Mouse (Mus musculus) intestine, embryonic 16.5 days (tissue): Measurements from ENCODE around the gene Yme1l1. TPM values are rescaled to one million over a fixed set of nuclear protein-coding genes. Genes with fewer than 3 reads are reported as not detected.

ENCODE experiments used
- ATAC-seq: fragments of 200-750 bp; cut with Nextera tagmentation; 2 replicates; pipeline ENCODE4 v1.8.0; 2017; ENCODE audit warnings: moderate TSS enrichment, moderate library complexity
- H3K27ac ChIP-seq: fragments of 300-500 bp; sonication (generic); 2 replicates; pipeline ENCODE4 v1.5.1; 2014; ENCODE audit warnings: mild to moderate bottlenecking, low read length
- H3K27me3 ChIP-seq: fragments of 300-500 bp; sonication (generic); replicated peaks from 2 replicates; pipeline ENCODE4 v1.6.1; 2014; ENCODE audit warnings: low read length, control low read depth, mixed read lengths; ENCODE audit not compliant: control insufficient read depth, insufficient read depth
- H3K36me3 ChIP-seq: fragments of 300-500 bp; sonication (generic); 2 replicates; pipeline ENCODE4 v1.6.1; 2014; ENCODE audit warnings: low read length, control low read depth; ENCODE audit not compliant: control insufficient read depth, insufficient read depth
- H3K4me1 ChIP-seq: fragments of 300-500 bp; sonication (generic); 2 replicates; pipeline ENCODE4 v1.6.1; 2014; ENCODE audit warnings: low read length, control low read depth, mixed read lengths; ENCODE audit not compliant: control insufficient read depth, insufficient read depth
- H3K4me2 ChIP-seq: fragments of 300-500 bp; sonication (generic); 2 replicates; pipeline ENCODE4 v1.6.1; 2014; ENCODE audit warnings: low read depth, low read length, control low read depth
- H3K4me3 ChIP-seq: fragments of 300-500 bp; sonication (generic); 2 replicates; pipeline ENCODE4 v1.5.1; 2014; ENCODE audit warnings: mild to moderate bottlenecking, low read length
- H3K9ac ChIP-seq: fragments of 300-500 bp; sonication (generic); 2 replicates; pipeline ENCODE4 v1.6.1; 2014; ENCODE audit warnings: low read depth, low read length
- H3K9me3 ChIP-seq: fragments of 300-500 bp; sonication (generic); 2 replicates; pipeline ENCODE4 v1.6.1; 2016; ENCODE audit warnings: low read length, control low read depth; ENCODE audit not compliant: control insufficient read depth
- WGBS: fragments of 180-500 bp; shearing (Covaris S2); extraction: QIAGEN DNeasy Blood & Tissue Kit; methylation state at CpG from one replicate; pipeline ENCODE4 v1.1.7; 2014; 5-methylcytosine and 5-hydroxymethylcytosine counted together
- polyA plus RNA-seq: library from polyadenylated mRNA; unstranded; fragments of >200 nt; fragmentation: Nextera tagmentation; extraction: Ambion mirVana; gene quantifications from 2 replicates; pipeline ENCODE4 v1.2.1, GENCODE M21; 2015

The Yme1l1 gene
- polyA plus RNA-seq, 1 experiment from 2014 or later, result 59.2 TPM

- no peak overlapping the region for H3K4me3 ChIP-seq
- no peak for ATAC-seq
- H3K9me3 ChIP-seq, result no peaks in the 10 kb centered on the region
- WGBS, result 83% methylated on average over 5 of the region's 5 CpGs
- H3K9ac ChIP-seq, result no peak overlapping the region
- H3K27ac ChIP-seq, result no peak overlapping the region
- no peaks in the 10 kb centered on the region for H3K27me3 ChIP-seq
- no peaks in the 10 kb centered on the region for H3K36me3 ChIP-seq
- no peaks in the 10 kb centered on the region for H3K4me1 ChIP-seq
- no peak overlapping the region for H3K4me2 ChIP-seq
Observed at GRCm38 (mm10) chr2:23213661-23214060, 57.5 kb downstream of the Yme1l1 start.

- Histone ChIP-seq H3K27ac (no peak overlapping the region), H3K27me3 (no peaks in the 10 kb centered on the region), H3K36me3 (no peaks in the 10 kb centered on the region), H3K9ac (no peak overlapping the region), H3K4me1 (no peaks in the 10 kb centered on the region), H3K9me3 (no peaks in the 10 kb centered on the region), H3K4me3 (no peak overlapping the region), H3K4me2 (no peak overlapping the region)
- ATAC-seq, result no peak
- 62% methylated on average over 7 of the region's 7 CpGs for WGBS
Observed at GRCm38 (mm10) chr2:23225199-23225598, 69.0 kb downstream of the Yme1l1 start.

GRCm38 (mm10) chr2:23228463-23228862 lies 72.3 kb downstream of the Yme1l1 start:
- no peaks in the 10 kb centered on the region for H3K9me3 ChIP-seq
- H3K9ac ChIP-seq, result no peak overlapping the region
- WGBS, result 74% methylated on average over 2 of the region's 2 CpGs
- H3K27ac ChIP-seq, result no peak overlapping the region
- no peaks in the 10 kb centered on the region for H3K36me3 ChIP-seq
- H3K4me1 ChIP-seq, result no peaks in the 10 kb centered on the region
- no peak for ATAC-seq
- no peak overlapping the region for H3K4me3 ChIP-seq
- no peaks in the 10 kb centered on the region for H3K27me3 ChIP-seq
- no peak overlapping the region for H3K4me2 ChIP-seq

- Histone ChIP-seq H3K27ac (no peak overlapping the region), H3K9ac (peak overlapping the region; percentile 53), H3K27me3 (no peaks in the 10 kb centered on the region), H3K4me2 (peak overlapping the region; percentile 85), H3K36me3 (no peaks in the 10 kb centered on the region), H3K4me3 (peak overlapping the region; percentile 47), H3K4me1 (no peaks in the 10 kb centered on the region), H3K9me3 (no peaks in the 10 kb centered on the region)
- WGBS, result 1% methylated on average over 27 of the region's 50 CpGs
- ATAC-seq, result peak; percentile 58; the same call in 1 of the 2 replicates
Observed at GRCm38 (mm10) chr2:23234065-23234773, 78.0 kb downstream of the Yme1l1 start.

Other genes starting within 250 kb of the Yme1l1 start
- 52.1 and 54.0 TPM in 2 replicates for gene Abi1, start 116.1 kb upstream of the Yme1l1 start, polyA plus RNA-seq
- gene Acbd5, start 88.2 kb upstream of the Yme1l1 start, polyA plus RNA-seq, result 28.9 and 32.5 TPM in 2 replicates
- gene Mastl, start 345 bp upstream of the Yme1l1 start, polyA plus RNA-seq, result 5.9 and 7.8 TPM in 2 replicates
- gene 4931423N10Rik, start 51.1 kb downstream of the Yme1l1 start, polyA plus RNA-seq, result not detected in 2 replicates
- gene Nxph2, start 164.9 kb downstream of the Yme1l1 start, polyA plus RNA-seq, result 0.47 and 0.64 TPM in 2 replicates